Mouse (Mus musculus): ENCODE measurements around the gene Gm11127.
"Not testable (repeated sequence)": the region's sequence is repeated elsewhere in the genome, so short reads cannot be mapped to it uniquely, and the experiment has no call there.

DNA sequence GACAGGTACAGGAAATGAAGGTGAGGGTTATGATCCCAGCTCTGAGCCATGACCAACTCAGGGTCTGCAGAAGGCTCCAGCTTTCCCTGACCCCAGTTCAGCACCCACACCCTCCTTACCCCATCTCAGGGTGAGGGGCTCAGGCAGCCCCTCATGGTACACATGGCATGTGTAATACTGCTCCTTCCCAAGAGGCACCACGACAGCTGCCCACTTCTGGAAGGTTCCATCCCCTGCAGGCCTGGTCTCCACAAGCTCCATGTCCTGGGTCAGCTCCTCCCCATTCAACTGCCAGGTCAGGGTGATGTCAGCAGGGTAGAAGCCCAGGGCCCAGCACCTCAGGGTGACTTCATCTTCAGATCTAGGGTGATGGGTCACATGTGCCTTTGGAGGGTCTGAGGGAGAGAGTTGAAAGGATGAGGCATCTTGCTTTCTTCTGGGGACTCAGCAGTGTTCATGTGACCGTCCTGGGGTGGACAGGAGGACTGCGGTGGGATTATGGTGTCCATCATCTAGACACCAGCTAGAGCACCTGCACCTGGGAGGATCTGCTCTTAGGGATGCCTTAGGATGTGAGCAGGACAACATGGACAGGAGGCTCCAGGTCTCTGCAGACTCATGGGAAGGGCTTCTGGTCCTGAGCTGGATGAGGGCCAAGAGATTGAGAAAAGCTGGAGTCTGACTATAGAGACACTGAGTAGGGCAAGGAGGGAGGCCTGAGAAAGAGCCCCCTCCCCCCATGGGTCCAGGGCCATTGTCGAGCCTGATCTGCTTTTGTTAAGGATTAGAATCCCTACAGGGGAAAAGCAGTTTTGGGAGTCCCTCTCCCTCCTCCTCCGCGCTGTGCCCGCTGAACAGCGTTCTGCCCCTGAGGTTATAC is 27.2 kb downstream of the Gm11127 start:
- TF ChIP-seq MAX (IDR thresholded peaks at IDR 0.05); CTCF (IDR thresholded peaks at IDR 0.05; ENCODE audit: control insufficient read depth, insufficient read depth, insufficient read length); MYOG (IDR thresholded peaks at IDR 0.05; ENCODE audit: control insufficient read depth, extremely low read depth, insufficient read length); USF1 (IDR thresholded peaks at IDR 0.05; ENCODE audit: low read depth); CEBPB (IDR thresholded peaks at IDR 0.05; ENCODE audit: low read depth); FOSL1 (IDR thresholded peaks at IDR 0.05; ENCODE audit: insufficient read depth, low read length, poor library complexity, severe bottlenecking): not testable (repeated sequence)

Measured in C2C12 (cell line).